32 mouse cellular contexts compared by ENCODE assay signal in the genomic region with DNA sequence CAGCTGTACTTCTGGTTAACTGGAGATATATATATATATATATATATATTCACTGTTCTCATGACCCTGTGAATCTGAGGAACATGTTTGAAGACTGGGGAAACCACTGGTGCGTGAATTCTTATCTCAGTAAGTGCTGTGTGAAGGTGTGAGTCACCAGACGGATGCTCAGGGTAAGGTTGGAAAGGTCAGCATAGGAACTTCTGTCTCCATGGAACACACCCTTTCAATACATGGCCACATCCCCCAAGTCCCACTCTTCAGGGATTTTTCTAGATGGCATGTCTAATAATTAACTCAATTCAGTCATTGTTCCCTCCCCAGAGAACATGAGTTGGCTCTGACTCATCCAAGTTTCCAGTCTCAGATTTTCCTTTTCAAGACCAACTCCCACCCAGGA. TPM values are rescaled to one million over a fixed set of nuclear protein-coding genes. Genes with fewer than 3 reads are reported as not detected.
DNase-seq lines count a peak whose midpoint lies in the region; ATAC-seq lines count a peak whose summit lies in the region.
"Had no signal": no experiment of that assay in that cellular context is flagged by ENCODE, and none has a peak within 500 bp of the region (broad histone marks: within the 10 kb centered on the region; RNA-seq: fewer than 3 reads in every experiment).

No protein-coding gene starts in this region.

- ATAC-seq in kidney, embryonic 15.5 days (replicated peaks; ENCODE audit: low FRiP score) = no peak
- ATAC-seq in intestine, embryonic 14.5 days (replicated peaks; ENCODE audit: low FRiP score, low TSS enrichment, low read depth) = peak; percentile 59; the same call in 1 of the 2 replicates
- ATAC-seq in stomach, embryonic 14.5 days (ENCODE audit: insufficient number of reproducible peaks, insufficient read depth, low FRiP score, low read depth) = peak; percentile 39; the same call in 1 of the 2 replicates
- no peak for ATAC-seq in forebrain, embryonic 14.5 days
- ATAC-seq: activated CD4-positive, CD25-positive, alpha-beta regulatory T cell, adult 4 months had no signal

- H3K4me1 ChIP-seq in kidney, embryonic 15.5 days = peaks cover 23% of the 10 kb centered on the region
- H3K4me1 ChIP-seq in intestine, embryonic 14.5 days (replicated peaks; ENCODE audit: control insufficient read depth, insufficient read depth, low read length) = no peaks in the 10 kb centered on the region
- no peaks in the 10 kb centered on the region for H3K4me1 ChIP-seq in stomach, embryonic 14.5 days (ENCODE audit: control insufficient read depth, insufficient read depth, low read length)
- H3K4me1 ChIP-seq in forebrain, embryonic 14.5 days (ENCODE audit: control insufficient read depth, insufficient read depth, low read length) = no peaks in the 10 kb centered on the region
- H3K4me1 ChIP-seq: embryonic facial prominence, embryonic 15.5 days had no signal

- H3K27ac ChIP-seq in kidney, embryonic 15.5 days = no peak overlapping the region
- no peak overlapping the region for H3K27ac ChIP-seq in intestine, embryonic 14.5 days (ENCODE audit: low read depth)
- no peak overlapping the region for H3K27ac ChIP-seq in stomach, embryonic 14.5 days (ENCODE audit: low read length)
- no peak overlapping the region for H3K27ac ChIP-seq in forebrain, embryonic 14.5 days (ENCODE audit: low read depth, low read length)
- H3K27ac ChIP-seq: embryonic facial prominence, embryonic 10.5 days; embryonic facial prominence, embryonic 15.5 days; forebrain, embryonic 12.5 days; hindbrain, embryonic 13.5 days; layer of hippocampus, adult 2 months; liver, embryonic 15.5 days had no signal

- peak; percentile 47 for DNase-seq in kidney, adult 9 months
- DNase-seq in intestine, embryonic 14.5 days (ENCODE audit: low spot score) = no peak
- no peak for DNase-seq in cerebellum, postnatal 14 days
- no peak for DNase-seq in forebrain, embryonic 14.5 days (ENCODE audit: low spot score)
- DNase-seq in thymus, postnatal 0 days (ENCODE audit: low spot score) = no peak
- DNase-seq: adrenal gland, adult 2 months; adrenal gland, postnatal 36 days; cerebellum, adult 2 months; cerebellum, postnatal 25 days; gastrocnemius, postnatal 14 days; heart, adult 18-20 months; heart, postnatal 4 days; kidney, adult 2 months; kidney, postnatal 25 days; layer of hippocampus, postnatal 36 days; liver; lung, embryonic 14.5 days; lung, postnatal 14 days; midbrain, embryonic 14.5 days; thymus, adult 2 months; thymus, postnatal 4 days had no signal

- no peak overlapping the region for H3K4me3 ChIP-seq in kidney, embryonic 15.5 days (replicated peaks)
- H3K4me3 ChIP-seq in intestine, embryonic 14.5 days (ENCODE audit: low read depth, low read length) = no peak overlapping the region
- H3K4me3 ChIP-seq in stomach, embryonic 14.5 days (ENCODE audit: low read depth, low read length) = no peak overlapping the region
- no peak overlapping the region for H3K4me3 ChIP-seq in forebrain, embryonic 14.5 days (ENCODE audit: low read depth, low read length)
- H3K4me3 ChIP-seq: embryonic facial prominence, embryonic 10.5 days; embryonic facial prominence, embryonic 15.5 days; forebrain, embryonic 12.5 days; hindbrain, embryonic 13.5 days; layer of hippocampus, adult 2 months; liver, embryonic 15.5 days had no signal

- no peak overlapping the region for H3K4me2 ChIP-seq in kidney, embryonic 15.5 days
- no peak overlapping the region for H3K4me2 ChIP-seq in intestine, embryonic 14.5 days (ENCODE audit: low read length)
- no peak overlapping the region for H3K4me2 ChIP-seq in stomach, embryonic 14.5 days (replicated peaks; ENCODE audit: low read depth, low read length)
- no peak overlapping the region for H3K4me2 ChIP-seq in forebrain, embryonic 14.5 days (ENCODE audit: low read length)
- H3K4me2 ChIP-seq: embryonic facial prominence, embryonic 15.5 days; forebrain, embryonic 12.5 days; heart, embryonic 11.5 days; hindbrain, embryonic 13.5 days; liver, embryonic 15.5 days; lung, embryonic 14.5 days had no signal

- no peak overlapping the region for H3K9ac ChIP-seq in kidney, embryonic 15.5 days
- H3K9ac ChIP-seq in intestine, embryonic 14.5 days (ENCODE audit: low read length) = no peak overlapping the region
- no peak overlapping the region for H3K9ac ChIP-seq in stomach, embryonic 14.5 days (replicated peaks; ENCODE audit: low read depth, low read length)
- H3K9ac ChIP-seq in forebrain, embryonic 14.5 days (ENCODE audit: low read length) = no peak overlapping the region
- H3K9ac ChIP-seq: embryonic facial prominence, embryonic 15.5 days; forebrain, embryonic 12.5 days; hindbrain, embryonic 13.5 days; liver, embryonic 15.5 days; lung, embryonic 14.5 days had no signal

- 68% methylated on average over 2 of the region's 2 CpGs for WGBS in kidney, embryonic 15.5 days
- 70% methylated on average over 2 of the region's 2 CpGs for WGBS in intestine, embryonic 14.5 days
- WGBS in stomach, embryonic 14.5 days = 71% methylated on average over 2 of the region's 2 CpGs
- 82% methylated on average over 2 of the region's 2 CpGs for WGBS in forebrain, embryonic 14.5 days

- H3K27me3 ChIP-seq in kidney, embryonic 15.5 days = no peaks in the 10 kb centered on the region
- no peaks in the 10 kb centered on the region for H3K27me3 ChIP-seq in intestine, embryonic 14.5 days (replicated peaks; ENCODE audit: control insufficient read depth, insufficient read depth, low read length)
- no peaks in the 10 kb centered on the region for H3K27me3 ChIP-seq in stomach, embryonic 14.5 days (ENCODE audit: control insufficient read depth, insufficient read depth, low read length)
- no peaks in the 10 kb centered on the region for H3K27me3 ChIP-seq in forebrain, embryonic 14.5 days (replicated peaks; ENCODE audit: control insufficient read depth, insufficient read depth, low read length)
- H3K27me3 ChIP-seq: embryonic facial prominence, embryonic 15.5 days; liver, embryonic 15.5 days had no signal

- H3K36me3 ChIP-seq in kidney, embryonic 15.5 days = no peaks in the 10 kb centered on the region
- no peaks in the 10 kb centered on the region for H3K36me3 ChIP-seq in intestine, embryonic 14.5 days (ENCODE audit: control insufficient read depth, insufficient read depth, low read length)
- H3K36me3 ChIP-seq in stomach, embryonic 14.5 days (ENCODE audit: control insufficient read depth, insufficient read depth, low read length) = no peaks in the 10 kb centered on the region
- H3K36me3 ChIP-seq in forebrain, embryonic 14.5 days (ENCODE audit: control insufficient read depth, insufficient read depth, low read length) = no peaks in the 10 kb centered on the region
- H3K36me3 ChIP-seq: embryonic facial prominence, embryonic 10.5 days; embryonic facial prominence, embryonic 15.5 days; forebrain, embryonic 12.5 days; hindbrain, embryonic 13.5 days; liver, embryonic 15.5 days had no signal

- H3K9me3 ChIP-seq in kidney, embryonic 15.5 days (replicated peaks) = no peaks in the 10 kb centered on the region
- H3K9me3 ChIP-seq in intestine, embryonic 14.5 days (ENCODE audit: control insufficient read depth, low read length) = no peaks in the 10 kb centered on the region
- no peaks in the 10 kb centered on the region for H3K9me3 ChIP-seq in stomach, embryonic 14.5 days (ENCODE audit: control insufficient read depth, low read depth, low read length)
- no peaks in the 10 kb centered on the region for H3K9me3 ChIP-seq in forebrain, embryonic 14.5 days (replicated peaks; ENCODE audit: control insufficient read depth, low read length)
- H3K9me3 ChIP-seq: embryonic facial prominence, embryonic 10.5 days; embryonic facial prominence, embryonic 15.5 days; forebrain, embryonic 12.5 days; hindbrain, embryonic 13.5 days; liver, embryonic 15.5 days had no signal

RNA-seq across cellular contexts. Expression of a gene that starts 15.3 kb away (rescaled TPM):
- polyA plus RNA-seq in kidney, embryonic 15.5 days (2015; fragmentation: Nextera tagmentation; extraction: Ambion mirVana) = 185 and 196 TPM in 2 replicates
- 262 and 279 TPM in 2 replicates for polyA plus RNA-seq in intestine, embryonic 14.5 days (2014; fragmentation: Nextera tagmentation; extraction: Ambion mirVana)
- 174 and 197 TPM in 2 replicates for polyA plus RNA-seq in stomach, embryonic 14.5 days (2014; fragmentation: Nextera tagmentation; extraction: Ambion mirVana)
- 120 and 132 TPM in 2 replicates for polyA plus RNA-seq in forebrain, embryonic 14.5 days (2014; fragmentation: Nextera tagmentation; extraction: Ambion mirVana)
- polyA plus RNA-seq in thymus, postnatal 0 days (2015; fragmentation: Nextera tagmentation; extraction: Ambion mirVana) = 237 and 272 TPM in 2 replicates

RNA-seq across cellular contexts. Expression of a gene that starts 21.5 kb away (rescaled TPM):
- 2.3 and 2.7 TPM in 2 replicates for polyA plus RNA-seq in kidney, embryonic 15.5 days (2015; fragmentation: Nextera tagmentation; extraction: Ambion mirVana)
- polyA plus RNA-seq in intestine, embryonic 14.5 days (2014; fragmentation: Nextera tagmentation; extraction: Ambion mirVana) = 2.1 and 2.4 TPM in 2 replicates
- 1.9 and 2.1 TPM in 2 replicates for polyA plus RNA-seq in stomach, embryonic 14.5 days (2014; fragmentation: Nextera tagmentation; extraction: Ambion mirVana)
- 0.90 and 1.3 TPM in 2 replicates for polyA plus RNA-seq in forebrain, embryonic 14.5 days (2014; fragmentation: Nextera tagmentation; extraction: Ambion mirVana)
- 0.86 and 1.1 TPM in 2 replicates for polyA plus RNA-seq in thymus, postnatal 0 days (2015; fragmentation: Nextera tagmentation; extraction: Ambion mirVana)
- polyA plus RNA-seq: activated CD4-positive, CD25-positive, alpha-beta regulatory T cell, adult 4 months had no signal

RNA-seq across cellular contexts. Expression of a gene that starts 50.4 kb away (rescaled TPM):
- 0.30 and 0.61 TPM in 2 replicates for polyA plus RNA-seq in kidney, embryonic 15.5 days (2015; fragmentation: Nextera tagmentation; extraction: Ambion mirVana)
- 0.19 and 0.22 TPM in 2 replicates for polyA plus RNA-seq in intestine, embryonic 14.5 days (2014; fragmentation: Nextera tagmentation; extraction: Ambion mirVana)
- polyA plus RNA-seq in stomach, embryonic 14.5 days (2014; fragmentation: Nextera tagmentation; extraction: Ambion mirVana) = 0.20 TPM in 1 of 2 replicates, not detected in the other
- polyA plus RNA-seq in forebrain, embryonic 14.5 days (2014; fragmentation: Nextera tagmentation; extraction: Ambion mirVana) = not detected in 2 replicates
- 1.7 and 2.0 TPM in 2 replicates for polyA plus RNA-seq in thymus, postnatal 0 days (2015; fragmentation: Nextera tagmentation; extraction: Ambion mirVana)
- polyA plus RNA-seq: activated CD4-positive, CD25-positive, alpha-beta regulatory T cell, adult 4 months; cerebellum, adult 2 months; limb, embryonic 11.5 days; lung, embryonic 14.5 days had no signal

Comparison
In these comparisons a context has a peak if more than half of its experiments do, and no peak if none do; other contexts are left out.
1. ATAC-seq: peak in intestine, embryonic 14.5 days (single experiment) and stomach, embryonic 14.5 days (single experiment); none in kidney, embryonic 15.5 days (single experiment) and forebrain, embryonic 14.5 days (single experiment).